Mouse (Mus musculus) retina, postnatal 7 days (tissue): ENCODE measurements around the gene Morc2a.
"Not testable (repeated sequence)": the region's sequence is repeated elsewhere in the genome, so short reads cannot be mapped to it uniquely, and the experiment has no call there.

Experiments used
- DNase-seq: peaks from one replicate; pipeline ENCODE4 v3.0.0-alpha.2; 2012; ENCODE audit warnings: low read depth, low spot score

The Morc2a gene

DNA sequence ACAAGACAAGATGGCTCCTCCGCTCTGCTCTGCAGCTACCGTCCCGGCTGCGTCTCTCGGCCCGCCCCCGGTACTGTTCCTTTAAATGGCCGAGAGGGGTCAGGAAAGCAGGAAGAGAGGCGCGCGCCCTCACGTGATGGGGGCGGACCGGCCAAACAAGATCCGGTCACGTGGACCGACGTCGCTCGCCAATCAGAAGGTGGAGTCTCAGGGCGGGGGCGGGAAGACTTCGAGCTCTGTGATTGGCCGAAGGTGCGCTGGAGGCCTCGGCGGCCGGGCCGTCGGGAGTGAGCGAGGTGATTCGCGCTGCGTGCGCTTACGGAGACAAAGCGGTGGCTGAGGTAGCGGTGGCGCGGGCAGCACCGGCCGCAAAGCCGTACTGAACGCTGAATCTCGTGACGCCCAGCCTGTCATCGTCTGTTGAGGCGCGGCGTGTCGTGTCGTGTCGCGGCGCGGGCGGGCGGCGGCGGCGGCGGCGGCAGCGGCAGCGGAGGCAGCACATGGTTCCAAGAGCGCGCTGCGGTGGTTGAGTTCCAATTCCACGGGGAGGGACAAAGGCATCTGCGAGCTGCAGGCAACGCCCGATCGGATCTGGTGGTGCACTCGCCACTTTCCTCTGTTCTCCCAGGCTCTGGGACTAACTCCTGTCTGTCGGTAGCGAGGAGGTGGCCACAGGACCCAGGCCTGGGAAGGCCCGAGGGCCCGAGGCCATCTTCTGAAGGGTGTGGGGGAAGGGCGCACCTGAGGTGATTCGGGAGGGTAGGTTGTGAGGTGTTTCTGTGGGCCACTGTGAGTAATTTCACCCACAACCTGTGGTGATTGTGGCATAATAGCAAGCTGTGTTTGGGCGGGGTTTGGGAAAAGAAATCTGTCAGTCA is at the start of gene Morc2a:
Morc2a (plus strand) TSS at position 228 of the 878 bp plus-strand sequence.
- DNase-seq, result peak; percentile 97

DNA sequence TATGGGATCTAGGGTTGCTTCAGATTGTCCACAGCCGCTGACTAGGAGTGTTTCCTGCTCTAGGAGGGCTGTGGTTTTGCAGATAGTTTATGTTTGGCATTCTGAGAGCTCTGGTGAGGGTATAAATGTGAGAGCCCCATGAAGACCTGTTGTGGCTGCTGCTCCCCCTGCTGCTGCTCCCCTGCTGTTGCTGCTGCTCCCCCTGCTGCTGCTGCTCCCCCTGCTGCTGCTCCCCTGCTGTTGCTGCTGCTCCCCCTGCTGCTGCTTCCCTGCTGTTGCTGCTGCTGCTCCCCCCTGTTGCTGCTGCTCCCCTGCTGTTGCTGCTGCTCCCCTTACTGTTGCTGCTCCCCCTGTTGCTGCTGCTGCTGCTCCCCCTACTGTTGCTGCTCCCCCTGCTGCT is 47.0 kb upstream of the Morc2a start:
- not testable (repeated sequence) for DNase-seq

- not testable (repeated sequence) for DNase-seq
These were observed 46.3 kb upstream of the Morc2a start for GRCm38 (mm10) chr11:3602687-3603086.

- no peak for DNase-seq
These were observed 42.5 kb upstream of the Morc2a start for GRCm38 (mm10) chr11:3606456-3606855.

DNA sequence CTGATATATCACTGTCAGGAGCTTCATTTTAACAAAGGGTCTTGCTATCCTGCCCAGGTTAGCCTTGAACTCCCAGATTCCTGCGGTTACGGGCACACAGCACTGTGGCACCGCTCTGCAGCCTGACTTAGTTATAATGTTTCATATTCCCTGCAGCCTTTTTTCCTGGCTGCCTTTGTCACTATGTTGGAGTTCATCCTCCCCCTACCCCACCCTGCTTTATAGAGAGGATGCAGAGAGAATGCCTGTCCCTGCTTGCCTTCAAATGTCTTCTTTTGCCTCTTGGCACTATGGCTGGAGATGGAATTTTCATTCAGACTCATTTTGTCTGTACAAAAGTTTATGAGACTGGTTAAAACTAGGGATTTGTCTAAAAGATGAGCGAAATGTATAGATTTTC is 33.4 kb upstream of the Morc2a start:
- DNase-seq, result no peak

GRCm38 (mm10) chr11:3622826-3623225 is 26.2 kb upstream of the Morc2a start:
- DNase-seq, result no peak

GRCm38 (mm10) chr11:3624391-3625027 is 24.5 kb upstream of the Morc2a start:
- DNase-seq, result no peak

- DNase-seq, result no peak
These were observed 19.9 kb upstream of the Morc2a start for GRCm38 (mm10) chr11:3628999-3629491.

GRCm38 (mm10) chr11:3633269-3633668 is 15.7 kb upstream of the Morc2a start:
- not testable (repeated sequence) for DNase-seq

GRCm38 (mm10) chr11:3647688-3648087 is 1.3 kb upstream of the Morc2a start:
- DNase-seq, result no peak

DNA sequence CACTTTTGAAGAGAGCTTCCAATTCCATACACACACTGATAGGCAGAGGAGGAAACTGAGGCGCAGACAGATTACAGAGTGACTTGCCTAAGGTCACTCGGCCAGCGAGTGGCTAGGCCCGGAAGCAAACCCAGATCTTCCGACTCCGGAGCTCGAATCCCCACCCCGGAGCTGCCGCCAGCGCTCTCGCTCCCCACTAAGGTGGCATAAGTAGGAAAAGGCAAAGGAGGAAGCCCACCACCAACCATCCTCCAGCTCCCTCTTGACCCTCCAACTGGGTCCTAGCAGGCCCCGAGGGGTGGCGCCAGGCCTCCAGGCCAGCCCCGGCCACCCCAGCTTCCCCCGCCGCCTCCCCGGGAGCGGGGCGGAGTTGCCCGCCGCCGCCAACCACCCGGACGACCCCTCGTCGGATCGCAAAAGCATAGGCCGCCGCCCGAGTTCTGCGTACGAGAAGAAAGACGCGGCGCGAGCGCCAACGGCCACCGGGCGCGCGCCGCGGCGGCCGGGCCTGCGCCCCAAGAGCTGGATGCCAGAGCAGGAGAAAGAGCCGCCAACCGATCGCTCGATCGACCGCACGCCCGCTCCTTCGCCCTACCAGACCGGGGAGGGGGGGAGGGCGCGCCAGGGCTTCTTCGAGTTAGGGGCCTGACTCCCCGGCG is 557 bp upstream of the Morc2a start:
- DNase-seq, result no peak

GRCm38 (mm10) chr11:3650141-3650540 is 1.1 kb downstream of the Morc2a start:
- DNase-seq, result no peak

DNA sequence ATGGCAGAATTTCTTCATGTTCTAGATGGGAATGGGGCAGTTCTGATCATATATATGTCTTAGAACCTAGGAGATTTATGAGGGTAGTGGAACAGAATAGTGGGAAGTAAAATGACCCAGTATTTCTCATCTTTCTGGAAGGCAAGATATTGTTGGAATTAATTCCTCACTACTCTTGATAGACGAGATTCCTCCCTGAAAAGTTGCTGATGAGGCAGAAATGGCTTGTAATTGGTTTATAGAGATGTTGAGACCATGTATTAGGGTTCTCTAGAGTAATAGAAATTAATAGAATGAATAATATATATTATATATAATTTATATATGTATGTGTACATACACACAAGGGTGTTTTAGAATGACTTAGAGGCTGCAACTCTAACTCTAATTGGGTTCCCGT is 13.0 kb downstream of the Morc2a start:
- no peak for DNase-seq

DNA sequence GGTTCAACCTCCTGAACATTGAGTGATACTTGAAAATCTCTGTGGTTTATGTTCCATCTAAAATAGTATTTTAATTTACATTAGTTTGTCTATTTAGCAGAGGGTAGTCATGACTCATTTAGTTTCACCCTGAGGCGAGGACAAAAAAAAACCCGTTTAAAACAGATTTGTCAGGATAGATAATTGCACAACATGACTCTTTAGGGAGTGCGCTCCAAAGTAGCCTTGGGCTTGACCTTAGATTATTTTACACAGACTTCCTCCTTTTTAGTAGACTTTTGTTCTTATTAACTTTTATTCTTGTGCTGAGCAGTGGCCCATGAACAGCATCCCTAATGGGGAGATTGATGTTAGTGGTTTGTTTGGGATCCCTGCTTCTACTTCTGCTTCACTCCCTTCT is 18.5 kb downstream of the Morc2a start:
- DNase-seq, result no peak

GRCm38 (mm10) chr11:3668768-3669167 is 19.8 kb downstream of the Morc2a start:
- DNase-seq, result no peak

DNA sequence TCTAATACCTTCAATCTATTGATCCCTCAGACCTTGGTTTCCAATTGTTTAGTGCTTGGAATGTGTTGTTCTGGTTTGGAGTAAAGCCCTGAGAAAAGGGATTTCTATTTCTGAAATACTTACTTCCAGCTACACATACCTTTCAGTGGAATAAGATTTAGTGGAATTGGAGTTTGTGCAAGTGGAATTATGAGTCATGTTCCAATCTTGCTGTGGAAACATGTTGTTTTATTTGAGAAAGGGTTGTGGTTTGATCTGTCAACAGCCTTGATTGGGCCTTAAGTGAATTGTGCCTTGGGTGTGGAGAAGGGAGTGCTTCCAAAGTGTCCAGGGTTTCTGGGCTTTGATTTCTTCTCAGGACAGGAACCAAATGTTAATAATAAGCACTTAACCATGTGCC is 20.9 kb downstream of the Morc2a start:
- no peak for DNase-seq

DNA sequence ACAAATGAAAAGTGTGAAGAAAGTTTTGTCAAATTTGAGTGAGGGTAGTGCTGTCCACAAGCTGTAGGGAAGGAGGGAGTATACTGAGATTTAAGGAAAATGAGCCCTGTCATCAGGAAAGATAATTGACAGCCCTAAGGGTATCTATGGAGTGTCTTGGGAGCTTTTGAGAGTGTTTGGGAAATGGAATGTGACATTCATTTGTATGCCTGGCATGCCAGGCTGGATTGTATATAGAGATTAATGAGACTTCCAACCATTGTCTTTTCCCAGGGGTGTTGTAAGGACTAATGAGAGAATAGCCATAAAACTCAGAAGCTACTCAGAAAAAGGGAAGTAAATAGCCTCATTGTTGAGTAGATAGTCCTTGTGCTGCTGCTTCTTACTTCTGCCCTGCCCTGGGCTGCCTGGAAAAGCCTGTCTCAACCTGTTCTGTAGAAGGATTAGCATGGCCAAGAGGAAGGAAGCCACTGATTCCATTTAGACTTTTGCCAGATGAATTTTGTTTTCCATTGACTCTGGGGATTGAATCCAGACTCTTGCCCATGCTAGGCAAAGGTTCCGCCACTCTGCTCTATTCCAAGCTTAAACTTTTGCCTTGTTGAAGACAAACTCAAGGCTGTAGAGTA is 22.1 kb downstream of the Morc2a start:
- no peak for DNase-seq

GRCm38 (mm10) chr11:3674545-3674944 is 25.6 kb downstream of the Morc2a start:
- no peak for DNase-seq

DNA sequence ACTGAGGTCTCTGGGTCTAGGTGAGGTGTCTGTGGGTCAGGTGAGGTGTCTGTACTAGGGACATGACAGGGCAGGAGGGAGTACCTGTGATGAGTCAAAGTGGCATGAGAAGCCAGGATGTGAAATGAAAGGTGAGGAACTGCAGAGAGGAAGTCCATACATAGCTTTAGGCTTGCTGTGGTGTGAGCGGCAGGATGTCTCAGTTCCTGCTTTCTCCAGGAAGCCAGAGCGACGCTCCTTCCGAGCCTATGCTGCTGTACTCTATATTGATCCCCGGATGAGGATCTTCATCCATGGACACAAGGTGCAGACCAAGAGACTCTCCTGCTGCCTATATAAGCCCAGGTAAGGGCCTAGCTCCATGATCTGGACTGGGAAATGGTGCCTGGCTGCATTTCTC is 27.4 kb downstream of the Morc2a start:
- DNase-seq, result no peak

DNA sequence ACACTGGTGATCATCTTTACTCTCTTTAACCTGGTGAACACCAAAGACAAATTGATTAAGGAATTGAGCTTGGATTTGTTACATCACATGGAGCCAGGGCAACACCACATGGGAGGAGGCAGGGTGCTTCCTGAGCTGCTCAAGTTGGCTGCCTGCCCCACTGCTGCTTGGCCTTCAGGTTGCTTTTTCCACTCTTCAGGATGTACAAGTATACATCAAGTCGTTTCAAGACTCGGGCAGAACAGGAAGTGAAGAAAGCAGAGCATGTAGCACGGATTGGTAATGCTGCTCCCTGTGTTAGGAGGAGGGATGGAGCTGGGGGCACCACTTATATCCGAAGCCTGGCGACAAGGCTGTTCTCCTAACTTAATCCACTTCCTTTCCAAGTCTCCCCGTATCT is 28.2 kb downstream of the Morc2a start:
- DNase-seq, result no peak

GRCm38 (mm10) chr11:3679771-3680170 is 30.8 kb downstream of the Morc2a start:
- no peak for DNase-seq

DNA sequence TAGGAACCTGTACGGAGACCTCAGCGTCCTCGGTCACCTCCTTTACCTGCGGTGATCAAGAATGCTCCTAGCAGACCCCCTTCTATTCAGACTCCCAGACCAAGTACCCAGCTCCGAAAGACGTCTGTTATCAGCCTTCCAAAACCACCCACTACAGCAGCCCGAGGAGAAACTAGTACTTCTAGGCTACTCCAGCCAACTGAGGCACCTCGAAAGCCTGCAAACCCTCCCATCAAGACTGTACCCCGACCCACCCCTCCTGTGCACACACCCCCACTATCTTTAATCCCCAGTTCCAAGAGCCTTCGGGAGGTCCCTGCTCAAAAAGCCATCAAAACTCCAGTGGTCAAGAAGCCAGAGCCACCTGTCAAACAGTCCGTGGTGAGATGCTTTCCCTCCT is 34.7 kb downstream of the Morc2a start:
- DNase-seq, result no peak
